Mouse (Mus musculus): ENCODE measurements around the gene Ppp1r36. TPM values are rescaled to one million over a fixed set of nuclear protein-coding genes. Genes with fewer than 3 reads are reported as not detected.

Ppp1r36 gene
- polyA plus RNA-seq (2014; fragmentation: Illumina TruSeq; extraction: RNeasy Lipid Tissue Mini Kit (QIAGEN cat#74804); ENCODE audit: low read depth, low replicate concordance), result 0.49 TPM

DNA sequence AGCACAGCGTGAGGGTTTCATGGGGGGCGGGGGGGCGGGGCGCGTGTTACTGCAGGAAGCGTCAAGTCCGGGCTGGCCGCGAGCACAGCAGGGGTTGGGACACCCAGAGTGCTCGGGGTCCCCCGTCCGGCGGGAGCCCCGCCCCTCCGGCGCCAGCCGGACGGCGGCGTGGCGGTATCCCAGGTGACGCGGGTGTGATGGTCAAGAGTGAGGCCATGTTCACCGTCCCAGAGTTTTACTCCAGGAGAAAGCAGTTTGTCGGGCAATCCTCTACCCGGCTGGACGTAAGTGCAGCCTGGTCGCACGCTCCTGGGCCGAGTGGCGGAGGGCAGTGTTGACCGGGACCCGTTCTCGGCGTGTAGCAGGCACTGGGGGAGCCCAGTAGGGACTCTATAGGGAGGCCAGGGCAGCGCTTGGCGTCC lies at the start of gene Ppp1r36:
Ppp1r36 (plus strand) TSS at position 106 of the 422 bp plus-strand sequence.

DNA sequence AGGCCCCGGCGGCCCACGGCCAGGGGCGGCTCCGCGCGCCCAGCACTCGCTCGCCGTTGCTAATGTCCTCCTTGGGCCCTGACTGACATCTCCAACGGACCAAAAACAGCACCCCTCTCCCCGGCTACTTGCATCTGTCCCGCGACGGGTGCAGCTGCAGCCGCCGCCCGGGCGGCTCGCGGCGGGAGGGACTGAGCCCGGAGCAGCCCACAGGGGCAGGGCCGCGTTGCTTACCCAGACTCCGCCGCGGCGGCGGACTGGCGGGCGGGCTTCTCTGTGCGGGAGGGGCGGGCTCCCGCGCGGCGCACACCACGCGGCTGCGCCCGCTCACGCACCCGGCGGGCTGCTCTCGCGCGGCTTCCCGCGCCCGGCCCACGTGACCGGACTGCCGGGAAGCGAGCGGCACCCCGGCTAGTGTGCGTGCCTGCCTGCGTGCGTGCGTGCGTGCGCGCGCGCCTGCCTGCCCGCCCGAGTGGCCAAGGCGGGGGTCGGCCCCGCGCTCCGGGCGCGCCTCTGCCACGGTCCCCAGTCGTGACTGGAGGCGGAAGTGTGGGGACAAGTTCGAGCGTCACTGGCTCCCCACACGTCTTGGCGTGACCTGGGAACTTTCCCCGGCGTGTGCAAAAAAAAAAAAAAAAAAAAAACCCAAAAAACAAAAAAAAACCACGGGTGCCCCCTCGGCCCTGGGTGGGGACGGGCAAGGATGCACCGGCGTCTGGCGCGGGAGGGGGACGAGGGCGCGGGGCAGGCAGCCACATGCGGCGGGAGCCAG lies 47.9 kb upstream of the Ppp1r36 start, which contains the start of gene Zbtb25:
Zbtb25 (minus strand) TSS at position 397 of the 772 bp plus-strand sequence.

DNA sequence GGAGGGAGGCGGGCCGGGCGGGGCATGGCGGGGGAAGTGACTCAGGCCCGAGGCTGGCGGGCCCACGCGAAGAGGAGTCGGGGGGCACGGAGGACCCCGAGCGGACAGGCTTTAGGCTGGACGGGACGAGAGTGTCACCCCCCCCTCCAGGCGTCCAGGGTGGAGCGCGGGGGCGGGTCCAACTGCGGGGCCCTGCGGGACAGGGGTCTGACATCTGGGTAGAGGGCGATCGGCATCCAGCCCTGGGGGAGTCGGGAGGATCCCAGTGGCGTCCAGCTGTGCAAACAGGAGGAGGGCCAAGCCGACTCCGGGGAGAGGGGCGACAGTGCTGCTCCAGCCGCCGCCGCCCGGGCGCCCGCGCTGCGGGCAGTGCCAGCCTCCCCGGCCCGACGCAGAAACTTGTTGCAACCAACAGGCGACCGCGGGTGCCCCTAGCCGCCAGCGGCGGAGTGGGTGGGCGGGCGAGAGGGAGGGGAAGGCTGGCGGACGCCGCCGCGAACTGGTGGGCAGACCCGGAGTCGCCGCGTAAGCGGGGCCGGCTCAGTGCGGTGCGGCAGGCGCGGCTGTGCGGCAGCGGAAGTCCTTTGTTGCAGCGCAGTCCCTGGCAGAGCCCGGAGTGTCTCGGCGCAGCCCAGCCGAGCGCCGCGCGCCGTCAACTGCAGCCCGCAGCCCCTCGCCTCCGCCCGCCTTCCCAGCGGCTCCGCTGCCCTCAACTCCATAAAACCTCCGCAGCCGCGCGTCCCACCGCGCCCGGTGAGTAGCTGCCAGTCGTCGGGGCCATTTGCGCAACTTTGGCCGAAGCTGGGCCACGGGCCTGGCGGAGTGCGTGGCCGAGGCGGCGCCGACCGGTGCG lies 47.1 kb upstream of the Ppp1r36 start, which contains the start of gene Zbtb1:
Zbtb1 (plus strand) TSS at position 289 of the 853 bp plus-strand sequence.

DNA sequence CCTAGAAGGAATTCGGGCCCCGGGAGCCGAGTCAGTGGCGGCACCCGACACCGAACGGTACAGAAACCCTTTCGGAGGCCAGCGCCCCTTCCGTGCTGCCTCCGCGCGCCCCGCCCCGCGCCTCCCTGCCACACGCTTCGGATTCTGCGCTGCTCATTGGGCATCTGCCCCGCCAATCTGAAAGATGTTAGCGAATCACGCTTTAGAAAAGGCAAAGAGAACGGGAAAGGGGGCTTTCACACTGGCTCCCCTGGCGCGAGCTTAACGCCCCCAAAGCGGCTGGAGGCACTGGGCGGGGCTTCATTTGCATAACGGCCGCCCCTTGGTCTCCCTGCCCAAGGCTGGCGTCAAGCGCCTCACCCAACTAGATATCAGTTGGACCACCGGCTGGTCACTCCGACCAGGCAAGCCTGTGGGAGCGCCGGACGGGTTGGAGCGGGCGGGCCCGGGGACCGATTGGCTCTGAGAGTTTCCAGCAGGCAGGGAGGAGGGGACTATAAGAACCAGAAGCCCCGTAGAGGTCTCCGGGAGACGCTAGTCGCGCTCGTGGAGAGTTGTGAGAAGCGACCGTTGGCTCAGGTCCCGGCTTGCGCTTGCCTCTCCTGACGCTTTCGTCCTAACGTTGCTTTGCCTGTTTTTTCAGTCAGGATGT lies 13.3 kb upstream of the Ppp1r36 start, which contains the start of gene Hspa2:
Hspa2 (plus strand) TSS at position 291 of the 652 bp plus-strand sequence.

Other genes starting within 250 kb of the Ppp1r36 start
- gene Esr2, start 240.3 kb upstream of the Ppp1r36 start, polyA plus RNA-seq (2014; fragmentation: Illumina TruSeq; extraction: RNeasy Lipid Tissue Mini Kit (QIAGEN cat#74804); ENCODE audit: low read depth, low replicate concordance), result 0.12 TPM
- gene Tex21, start 170.8 kb upstream of the Ppp1r36 start, polyA plus RNA-seq (2014; fragmentation: Illumina TruSeq; extraction: RNeasy Lipid Tissue Mini Kit (QIAGEN cat#74804); ENCODE audit: low read depth, low replicate concordance), result not detected
- 102 TPM for gene Mthfd1, start 162.2 kb upstream of the Ppp1r36 start, polyA plus RNA-seq (2014; fragmentation: Illumina TruSeq; extraction: RNeasy Lipid Tissue Mini Kit (QIAGEN cat#74804); ENCODE audit: low read depth, low replicate concordance)
- 0.40 TPM for gene Akap5, start 92.6 kb upstream of the Ppp1r36 start, polyA plus RNA-seq (2014; fragmentation: Illumina TruSeq; extraction: RNeasy Lipid Tissue Mini Kit (QIAGEN cat#74804); ENCODE audit: low read depth, low replicate concordance)
- 14.6 TPM for gene Zbtb25, start 47.9 kb upstream of the Ppp1r36 start, polyA plus RNA-seq (2014; fragmentation: Illumina TruSeq; extraction: RNeasy Lipid Tissue Mini Kit (QIAGEN cat#74804); ENCODE audit: low read depth, low replicate concordance)
- 8.0 TPM for gene Zbtb1, start 47.3 kb upstream of the Ppp1r36 start, polyA plus RNA-seq (2014; fragmentation: Illumina TruSeq; extraction: RNeasy Lipid Tissue Mini Kit (QIAGEN cat#74804); ENCODE audit: low read depth, low replicate concordance)
- gene Hspa2, start 13.4 kb upstream of the Ppp1r36 start, polyA plus RNA-seq (2014; fragmentation: Illumina TruSeq; extraction: RNeasy Lipid Tissue Mini Kit (QIAGEN cat#74804); ENCODE audit: low read depth, low replicate concordance), result 5.1 TPM
- gene Plekhg3, start 113.4 kb downstream of the Ppp1r36 start, polyA plus RNA-seq (2014; fragmentation: Illumina TruSeq; extraction: RNeasy Lipid Tissue Mini Kit (QIAGEN cat#74804); ENCODE audit: low read depth, low replicate concordance), result 8.4 TPM

Data from kidney, adult 10 weeks (tissue).